Mouse (Mus musculus) lung, adult 2 months (tissue): Measurements from ENCODE around the gene 4930572O03Rik.
"Not testable (repeated sequence)": the region's sequence is repeated elsewhere in the genome, so short reads cannot be mapped to it uniquely, and the experiment has no call there.

Experiments used
- CTCF ChIP-seq: fragments of 200-500 bp; IDR thresholded peaks from 2 replicates; pipeline ENCODE4 v1.5.1; 2011; ENCODE audit warnings: mild to moderate bottlenecking, low read length, control low read depth; ENCODE audit not compliant: insufficient read depth
- POLR2A ChIP-seq: fragments of 200-500 bp; IDR thresholded peaks from 2 replicates; pipeline ENCODE4 v1.6.1; 2011; ENCODE audit warnings: low read depth, mild to moderate bottlenecking, control low read depth, low read length, borderline replicate concordance; ENCODE audit errors: extremely low read depth

- TF ChIP-seq POLR2A, CTCF: not testable (repeated sequence)
Measured at GRCm38 (mm10) chr5:15602424-15602947, 54.4 kb downstream of the 4930572O03Rik start.
